Mouse (Mus musculus): ENCODE measurements around the gene Upk3b. TPM values are rescaled to one million over a fixed set of nuclear protein-coding genes. Genes with fewer than 3 reads are reported as not detected.
"Not testable (repeated sequence)": the region's sequence is repeated elsewhere in the genome, so short reads cannot be mapped to it uniquely, and the experiment has no call there.

Upk3b gene
- polyA plus RNA-seq, 1 experiment from 2014 or later = 37.0 TPM

DNA sequence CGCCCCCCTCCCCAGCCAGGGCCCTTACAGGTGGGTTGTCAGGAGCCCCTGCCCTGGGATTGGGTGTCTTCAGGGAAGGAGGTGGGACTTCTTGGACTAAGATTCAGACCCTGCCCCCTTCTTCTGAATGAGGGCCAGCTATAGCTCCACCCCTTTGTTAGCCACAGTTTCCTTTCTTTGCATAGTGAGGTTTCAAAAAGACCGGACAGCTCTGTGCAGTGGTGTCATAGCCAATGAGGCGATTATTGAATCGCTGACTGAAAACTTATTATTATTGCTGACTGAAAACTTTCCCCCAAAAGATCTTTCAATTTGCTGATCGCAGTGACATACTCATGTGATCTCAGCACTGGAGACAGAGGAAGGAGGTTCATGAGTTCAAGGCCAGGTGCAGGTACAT, 1.9 kb downstream of the Upk3b start:
- 36% methylated on average over 5 of the region's 5 CpGs for WGBS
- H3K4me3 ChIP-seq (replicated peaks) = no peak overlapping the region
- 0 out of 2 replicates have a peak overlapping the region, but pooled peaks have one; percentile 12 for H3K4me2 ChIP-seq
- H3K9ac ChIP-seq = no peak overlapping the region
- no peak overlapping the region for H3K27ac ChIP-seq
- no peaks in the 10 kb centered on the region for H3K36me3 ChIP-seq
- H3K9me3 ChIP-seq = no peaks in the 10 kb centered on the region
- H3K27me3 ChIP-seq (replicated peaks) = no peaks in the 10 kb centered on the region
- 0 out of 2 replicates have a peak, but pooled peaks cover 6% of the 10 kb centered on the region for H3K4me1 ChIP-seq
- peak; percentile 40; the same call in 1 of the 2 replicates for ATAC-seq (ENCODE audit: insufficient read depth, low FRiP score, low read depth)

DNA sequence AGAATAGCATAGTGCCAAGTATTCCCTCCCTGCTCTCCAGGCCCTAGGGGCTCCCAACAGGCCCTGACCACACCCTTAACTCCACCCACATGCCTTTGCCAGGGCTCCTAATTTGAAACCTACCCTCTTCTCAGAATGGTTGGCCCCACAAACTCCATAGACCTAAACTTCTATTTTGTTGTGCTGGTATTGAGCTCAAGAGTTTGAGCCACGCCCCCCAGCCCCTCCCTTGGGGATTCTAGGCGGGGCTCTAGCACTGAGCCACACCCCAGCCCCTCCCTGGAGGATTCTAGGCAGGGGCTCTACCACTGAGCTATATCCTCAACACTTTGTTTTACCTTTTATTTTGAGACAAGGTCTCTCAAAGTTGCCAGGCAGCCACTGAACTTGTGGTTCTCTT, 3.0 kb downstream of the Upk3b start:
- 50% methylated on average over 2 of the region's 2 CpGs for WGBS
- H3K4me1 ChIP-seq = 0 out of 2 replicates have a peak, but pooled peaks cover 9% of the 10 kb centered on the region
- H3K9ac ChIP-seq = no peak overlapping the region
- H3K27me3 ChIP-seq (replicated peaks) = no peaks in the 10 kb centered on the region
- H3K4me2 ChIP-seq = no peak overlapping the region
- H3K27ac ChIP-seq = no peak overlapping the region
- no peaks in the 10 kb centered on the region for H3K9me3 ChIP-seq
- H3K4me3 ChIP-seq (replicated peaks) = no peak overlapping the region
- no peaks in the 10 kb centered on the region for H3K36me3 ChIP-seq
- ATAC-seq (ENCODE audit: insufficient read depth, low FRiP score, low read depth) = no peak

DNA sequence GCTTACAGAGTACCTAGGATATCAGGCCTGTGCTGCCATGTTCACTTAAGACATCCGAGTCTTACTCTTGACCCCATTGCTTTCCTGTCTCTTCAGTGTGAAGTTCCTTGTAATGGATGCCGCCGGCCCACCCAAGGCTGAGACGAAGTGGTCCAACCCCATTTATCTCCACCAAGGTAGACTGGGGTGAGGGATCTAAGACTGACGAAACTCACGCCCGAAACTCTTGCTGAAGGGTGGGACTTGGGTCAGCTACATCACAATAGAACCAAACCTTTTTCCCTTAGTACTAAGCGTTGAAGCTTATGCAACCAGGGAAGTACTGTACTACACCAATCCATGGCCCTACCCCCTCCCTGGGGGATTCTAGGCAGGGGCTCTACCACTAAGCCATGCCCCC, 3.4 kb downstream of the Upk3b start:
- no peaks in the 10 kb centered on the region for H3K36me3 ChIP-seq
- no peak overlapping the region for H3K4me3 ChIP-seq (replicated peaks)
- H3K27me3 ChIP-seq (replicated peaks) = no peaks in the 10 kb centered on the region
- no peak overlapping the region for H3K27ac ChIP-seq
- 0 out of 2 replicates have a peak, but pooled peaks cover 9% of the 10 kb centered on the region for H3K4me1 ChIP-seq
- H3K9ac ChIP-seq = no peak overlapping the region
- no peak overlapping the region for H3K4me2 ChIP-seq
- ATAC-seq (ENCODE audit: insufficient read depth, low FRiP score, low read depth) = no peak
- WGBS = 90% methylated on average over 8 of the region's 8 CpGs
- H3K9me3 ChIP-seq = no peaks in the 10 kb centered on the region

DNA sequence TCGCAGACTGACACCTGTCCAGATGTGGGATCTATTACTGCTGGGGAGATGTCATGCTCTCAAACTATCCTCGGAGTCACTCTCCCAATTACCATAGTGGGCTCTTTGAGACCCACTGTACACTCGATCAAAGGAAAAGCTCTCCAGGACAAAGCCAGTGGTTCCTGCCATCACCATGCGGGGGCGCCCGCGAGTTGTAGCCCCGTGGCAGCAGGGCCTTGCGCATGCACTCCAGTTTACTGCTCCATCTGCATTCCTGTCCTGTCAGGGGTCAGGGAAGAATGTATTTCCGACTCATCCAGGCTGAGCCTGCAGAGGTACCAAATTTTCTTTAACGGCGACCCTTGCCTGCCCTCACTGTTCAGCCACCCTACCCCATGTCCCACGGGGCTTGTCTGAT, 6.6 kb downstream of the Upk3b start:
- no peak for ATAC-seq (ENCODE audit: insufficient read depth, low FRiP score, low read depth)

DNA sequence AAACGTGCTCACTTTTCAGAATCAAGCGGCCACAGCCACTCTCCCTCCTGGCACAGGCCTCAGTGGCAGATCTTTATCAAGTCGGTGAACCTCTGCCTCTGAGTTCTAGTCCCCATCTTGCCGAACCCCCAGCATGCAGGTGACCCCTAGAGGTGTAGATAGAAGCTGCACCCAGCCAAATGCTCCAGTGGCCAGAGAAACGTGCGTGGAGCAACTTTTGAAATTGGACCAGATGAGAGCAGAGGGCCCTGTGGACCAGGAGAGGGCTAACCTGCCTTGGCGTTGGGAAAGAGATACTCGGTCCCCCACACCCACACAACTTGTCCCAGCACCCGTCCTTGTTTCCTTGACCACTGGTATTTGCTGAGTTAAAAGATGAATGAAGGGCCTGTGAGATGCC, 7.1 kb downstream of the Upk3b start:
- 35% methylated on average over 9 of the region's 9 CpGs for WGBS
- H3K4me3 ChIP-seq (replicated peaks) = no peak overlapping the region

More for the DNA sequence above, 6.6 kb downstream of the Upk3b start:
- Histone ChIP-seq H3K36me3 (no peaks in the 10 kb centered on the region), H3K4me3 (replicated peaks) (no peak overlapping the region), H3K27ac (no peak overlapping the region), H3K4me1 (0 out of 2 replicates have a peak, but pooled peaks cover 4% of the 10 kb centered on the region), H3K9ac (no peak overlapping the region), H3K27me3 (replicated peaks) (no peaks in the 10 kb centered on the region), H3K4me2 (no peak overlapping the region), H3K9me3 (no peaks in the 10 kb centered on the region)
- WGBS = 66% methylated on average over 13 of the region's 13 CpGs

DNA sequence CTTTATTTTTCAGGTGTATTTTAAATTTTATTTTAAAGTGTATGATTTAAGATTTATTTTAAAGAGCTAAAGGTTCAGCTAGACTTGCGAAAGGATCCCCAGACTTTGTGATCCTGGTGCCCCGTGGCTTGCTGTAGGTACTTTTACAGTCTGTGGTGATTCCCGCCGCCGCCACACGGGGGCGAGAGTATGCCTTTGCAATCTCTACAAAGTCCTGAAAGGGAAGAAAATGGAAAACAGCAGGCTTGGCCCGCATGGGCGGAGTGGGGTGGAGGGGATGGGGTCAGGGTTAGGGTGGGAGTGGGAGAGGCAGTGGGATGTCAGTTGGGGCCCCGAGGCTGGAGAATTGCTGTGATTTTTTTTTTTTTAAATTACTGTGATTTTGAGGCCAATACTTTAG, 7.7 kb downstream of the Upk3b start:
- H3K27me3 ChIP-seq (replicated peaks) = no peaks in the 10 kb centered on the region
- H3K9ac ChIP-seq = no peak overlapping the region
- no peak overlapping the region for H3K4me2 ChIP-seq
- H3K9me3 ChIP-seq = no peaks in the 10 kb centered on the region
- 3% methylated on average over 10 of the region's 10 CpGs for WGBS
- H3K4me3 ChIP-seq (replicated peaks) = no peak overlapping the region
- H3K27ac ChIP-seq = no peak overlapping the region
- ATAC-seq (ENCODE audit: insufficient read depth, low FRiP score, low read depth) = no peak
- H3K36me3 ChIP-seq = no peaks in the 10 kb centered on the region
- H3K4me1 ChIP-seq = 0 out of 2 replicates have a peak, but pooled peaks cover 4% of the 10 kb centered on the region

More for the DNA sequence above, 7.1 kb downstream of the Upk3b start:
- Histone ChIP-seq H3K27ac (no peak overlapping the region), H3K36me3 (no peaks in the 10 kb centered on the region), H3K9ac (no peak overlapping the region), H3K4me2 (no peak overlapping the region), H3K27me3 (replicated peaks) (no peaks in the 10 kb centered on the region), H3K9me3 (no peaks in the 10 kb centered on the region), H3K4me1 (0 out of 2 replicates have a peak, but pooled peaks cover 4% of the 10 kb centered on the region)
- no peak for ATAC-seq (ENCODE audit: insufficient read depth, low FRiP score, low read depth)

DNA sequence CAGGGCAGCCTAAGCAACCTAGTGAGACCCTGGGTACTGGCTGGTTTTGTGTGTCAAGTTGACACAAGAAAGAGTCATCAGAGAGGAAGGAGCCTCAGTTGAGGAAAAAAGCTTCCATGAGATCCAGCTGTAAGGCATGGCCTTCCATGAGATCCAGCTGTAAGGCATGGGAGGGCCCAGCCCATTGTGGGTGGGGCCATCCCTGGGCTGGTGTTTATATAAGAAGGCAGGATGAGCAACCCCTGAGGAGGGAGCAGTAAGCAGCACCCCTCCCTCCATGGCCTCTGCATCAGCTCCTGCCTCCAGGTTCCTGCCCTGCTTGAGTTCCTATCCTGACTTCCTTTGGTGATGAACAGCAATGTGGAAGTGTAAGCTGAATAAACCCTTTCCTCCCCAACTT, 10.2 kb downstream of the Upk3b start:
- not testable (repeated sequence) for H3K27ac ChIP-seq; H3K27me3 ChIP-seq (replicated peaks); H3K36me3 ChIP-seq; H3K9me3 ChIP-seq; H3K4me3 ChIP-seq (replicated peaks); H3K9ac ChIP-seq; H3K4me2 ChIP-seq; ATAC-seq (ENCODE audit: insufficient read depth, low FRiP score, low read depth)
- peaks cover 17% of the 10 kb centered on the region for H3K4me1 ChIP-seq

DNA sequence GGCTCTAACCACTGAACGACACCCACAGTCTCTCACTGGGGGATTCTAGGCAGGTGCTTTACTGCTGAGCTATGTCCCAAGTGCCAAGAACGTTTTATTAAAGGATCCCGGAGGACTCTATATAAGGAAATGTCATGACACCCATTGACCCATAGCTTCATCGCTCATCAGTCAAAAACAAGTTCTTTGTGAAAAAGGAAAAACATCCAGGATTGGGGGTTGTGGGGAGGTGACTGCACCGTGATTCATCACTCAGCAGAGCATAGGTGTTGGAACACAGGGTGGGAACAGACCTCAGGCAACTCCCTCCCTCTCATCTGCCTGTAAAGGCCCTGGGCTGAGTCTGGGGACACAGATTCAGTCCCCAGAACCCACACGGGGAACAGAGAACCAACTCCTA, 11.6 kb downstream of the Upk3b start:
- Histone ChIP-seq H3K36me3 (no peaks in the 10 kb centered on the region), H3K4me2 (no peak overlapping the region), H3K4me3 (replicated peaks) (no peak overlapping the region), H3K4me1 (peaks cover 17% of the 10 kb centered on the region), H3K27me3 (replicated peaks) (no peaks in the 10 kb centered on the region), H3K9me3 (no peaks in the 10 kb centered on the region), H3K27ac (peak overlapping the region; percentile 54; the same call in 1 of the 2 replicates), H3K9ac (no peak overlapping the region)
- 36% methylated on average over 6 of the region's 6 CpGs for WGBS
- ATAC-seq (ENCODE audit: insufficient read depth, low FRiP score, low read depth) = no peak

DNA sequence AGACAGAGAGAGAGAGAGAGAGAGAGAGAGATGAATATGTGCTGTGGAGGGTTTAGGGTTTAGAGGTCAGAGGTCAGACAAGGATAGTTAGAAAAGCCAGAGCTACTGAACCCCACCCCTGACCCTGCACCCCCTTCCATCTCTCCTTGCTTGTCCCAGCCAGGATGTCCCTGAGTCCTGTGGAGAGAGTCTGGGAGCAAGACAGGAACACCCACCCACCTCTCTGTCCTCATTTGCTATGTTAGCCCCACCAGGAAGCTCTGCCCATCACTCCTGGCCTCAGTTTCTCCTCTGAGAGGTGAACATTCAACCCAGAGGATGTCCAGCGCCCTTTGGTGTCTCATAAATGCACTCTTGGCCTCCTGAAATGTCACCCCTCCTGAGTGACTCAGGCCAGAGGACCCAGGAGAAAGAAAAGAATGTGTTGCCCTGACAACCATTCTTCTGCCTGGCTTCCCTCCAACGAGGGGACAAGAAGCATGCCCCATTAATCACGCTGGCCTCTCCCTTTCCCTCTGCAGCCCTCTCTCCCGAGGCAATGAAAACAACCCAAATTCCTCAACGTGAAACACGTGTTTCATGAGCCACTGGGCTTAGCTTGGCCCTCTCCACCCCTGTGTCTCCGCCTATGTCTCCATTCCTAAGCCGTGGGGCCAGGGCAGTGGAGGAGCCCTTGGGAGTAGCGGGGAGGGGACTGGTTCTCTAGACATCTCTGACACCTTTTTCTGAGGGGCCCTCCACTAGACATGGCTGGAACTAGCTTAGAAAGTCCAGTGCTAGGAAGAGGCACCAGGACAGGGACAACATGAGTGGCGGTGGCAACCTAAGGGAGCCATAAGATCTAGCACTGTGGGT, 13.2 kb downstream of the Upk3b start:
- peak overlapping the region; percentile 31; the same call in 1 of the 2 replicates for H3K4me2 ChIP-seq
- H3K9me3 ChIP-seq = no peaks in the 10 kb centered on the region
- H3K4me3 ChIP-seq (replicated peaks) = no peak overlapping the region
- H3K27me3 ChIP-seq (replicated peaks) = no peaks in the 10 kb centered on the region
- peak overlapping the region; percentile 90 for H3K27ac ChIP-seq
- no peak overlapping the region for H3K9ac ChIP-seq
- ATAC-seq (ENCODE audit: insufficient read depth, low FRiP score, low read depth) = peak; percentile 75; the same call in 1 of the 2 replicates
- WGBS = 8% methylated on average over 10 of the region's 10 CpGs
- H3K4me1 ChIP-seq = peaks cover 13% of the 10 kb centered on the region
- no peaks in the 10 kb centered on the region for H3K36me3 ChIP-seq

DNA sequence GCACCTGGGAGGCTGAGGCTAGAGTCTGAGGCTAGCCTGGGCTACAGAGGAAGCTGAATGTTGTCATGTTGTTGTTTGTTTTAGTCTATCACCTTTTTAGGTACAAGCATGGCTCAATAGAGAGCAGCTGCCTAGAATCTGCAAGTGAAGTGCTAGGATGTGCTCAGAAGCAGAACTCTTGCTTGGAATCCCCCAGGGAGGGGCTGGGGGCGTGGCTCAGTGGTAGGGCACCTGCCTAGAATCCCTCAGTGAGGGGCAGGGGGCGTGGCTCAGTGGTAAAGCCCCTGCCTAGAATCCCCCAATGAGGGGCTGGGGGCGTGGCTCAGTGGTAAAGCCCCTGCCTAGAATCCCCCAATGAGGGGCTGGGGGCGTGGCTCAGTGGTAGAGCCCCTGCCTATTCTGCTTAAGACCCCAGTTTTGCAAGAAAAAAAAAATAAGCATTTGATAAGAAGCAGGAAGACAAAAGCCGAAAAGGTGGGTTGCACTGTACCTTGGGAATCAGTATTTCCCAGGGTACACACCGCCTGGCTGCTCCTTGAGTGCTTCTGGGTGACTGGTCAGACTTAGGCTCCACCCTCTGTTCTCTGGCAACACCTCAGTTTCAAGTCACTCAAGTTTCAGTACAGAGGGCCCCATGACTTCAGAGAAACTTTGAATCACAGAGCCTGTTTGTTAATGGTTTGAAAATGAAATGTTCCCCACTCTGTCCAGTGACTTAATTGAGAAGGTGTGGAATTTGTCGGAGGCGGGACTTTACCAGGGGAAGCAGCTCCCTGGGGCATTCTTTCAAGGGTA, 14.8 kb downstream of the Upk3b start:
- Histone ChIP-seq H3K4me3 (replicated peaks) (no peak overlapping the region), H3K9me3 (no peaks in the 10 kb centered on the region), H3K4me2 (no peak overlapping the region), H3K4me1 (peaks cover 18% of the 10 kb centered on the region), H3K36me3 (no peaks in the 10 kb centered on the region), H3K9ac (no peak overlapping the region), H3K27me3 (replicated peaks) (no peaks in the 10 kb centered on the region), H3K27ac (peak overlapping the region; percentile 54)
- 80% methylated on average over 8 of the region's 8 CpGs for WGBS
- ATAC-seq (ENCODE audit: insufficient read depth, low FRiP score, low read depth) = no peak

DNA sequence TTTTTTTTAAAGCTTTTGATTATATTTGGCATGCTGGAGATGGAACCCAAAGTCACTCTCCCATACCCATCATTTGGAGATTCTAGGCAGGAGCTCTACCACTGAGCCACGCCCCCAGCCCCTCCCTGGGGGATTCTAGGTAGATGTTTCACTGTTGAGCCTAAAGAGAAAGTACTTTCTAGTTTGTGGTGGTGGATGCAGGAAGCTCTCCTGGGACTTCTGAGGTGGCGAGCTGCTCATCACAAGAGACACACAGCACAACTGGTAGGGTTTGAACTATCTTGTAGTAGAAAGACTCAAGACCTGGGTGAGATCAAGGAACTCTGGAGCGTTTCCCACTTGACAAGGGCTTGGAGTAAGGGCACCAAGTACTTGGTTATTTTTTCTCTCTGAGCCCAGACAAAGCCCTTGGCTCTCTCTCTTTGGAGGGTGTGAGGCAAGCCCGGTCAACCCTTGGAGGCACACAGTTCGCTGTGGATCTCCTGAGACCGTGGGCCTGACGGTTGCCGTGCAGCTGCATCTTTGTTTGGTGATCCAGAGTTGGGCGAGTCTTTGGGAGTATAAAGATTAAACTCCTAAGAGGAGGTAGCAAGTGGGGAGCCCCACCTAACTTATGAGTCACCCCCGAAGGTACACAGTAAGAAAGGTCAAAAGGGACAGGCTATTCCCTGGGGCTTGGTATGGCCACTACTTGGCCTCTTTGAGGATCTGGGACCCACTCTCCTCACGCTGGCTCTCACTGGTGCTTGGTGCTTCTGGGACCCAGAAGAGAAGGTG, 16.2 kb downstream of the Upk3b start, which contains the start of gene Upk3bl:
Upk3bl (plus strand) TSS at position 192 of the 777 bp plus-strand sequence.
- H3K9ac ChIP-seq = no peak within 1 kb of the TSS

More for the DNA sequence above, 16.2 kb downstream of the Upk3b start, which contains the start of gene Upk3bl:
- Histone ChIP-seq H3K4me1 (peaks cover 18% of the 10 kb centered on the region), H3K27me3 (replicated peaks) (no peaks in the 10 kb centered on the region), H3K4me2 (no peak within 1 kb of the TSS), H3K9me3 (no peaks in the 10 kb centered on the region), H3K36me3 (no peaks in the 10 kb centered on the region), H3K27ac (peak within 1 kb of the TSS; percentile 54), H3K4me3 (replicated peaks) (no peak within 1 kb of the TSS)
- ATAC-seq (ENCODE audit: insufficient read depth, low FRiP score, low read depth) = no peak
- WGBS = 80% methylated on average over 11 of the region's 11 CpGs

Measured in stomach, embryonic 15.5 days (tissue).